Mouse (Mus musculus) liver, postnatal 0 days (tissue): ENCODE measurements around the gene Capn10. TPM values are rescaled to one million over a fixed set of nuclear protein-coding genes. Genes with fewer than 3 reads are reported as not detected.

Experiments
- ATAC-seq: fragments of 200-750 bp; cut with Nextera tagmentation; 2 replicates; pipeline ENCODE4 v1.8.0; 2017; ENCODE audit warnings: mild to moderate bottlenecking, moderate library complexity
- DNase-seq: peaks from one replicate; pipeline ENCODE4 v3.0.0-alpha.2; 2016
- H3K27ac ChIP-seq: fragments of 300-500 bp; sonication (generic); 2 replicates; pipeline ENCODE4 v1.5.1; 2014; ENCODE audit warnings: antibody characterized with exemption, moderate library complexity, mild to moderate bottlenecking, low read depth
- H3K27me3 ChIP-seq: fragments of 300-500 bp; sonication (generic); 2 replicates; pipeline ENCODE4 v1.6.1; 2014; ENCODE audit warnings: low read length, control low read depth, mixed read lengths; ENCODE audit not compliant: insufficient read depth
- H3K36me3 ChIP-seq: fragments of 300-500 bp; sonication (generic); replicated peaks from 2 replicates; pipeline ENCODE4 v1.6.1; 2014; ENCODE audit warnings: mild to moderate bottlenecking, control low read depth, low read length, moderate library complexity, mixed read lengths; ENCODE audit not compliant: insufficient read depth
- H3K4me1 ChIP-seq: fragments of 300-500 bp; sonication (generic); 2 replicates; pipeline ENCODE4 v1.6.1; 2014; ENCODE audit warnings: antibody characterized with exemption, mild to moderate bottlenecking, control low read depth; ENCODE audit not compliant: insufficient read depth
- H3K4me2 ChIP-seq: fragments of 300-500 bp; sonication (generic); 2 replicates; pipeline ENCODE4 v1.6.1; 2014; ENCODE audit warnings: low read depth, mild to moderate bottlenecking, low read length, moderate library complexity, mixed read lengths
- H3K4me3 ChIP-seq: fragments of 300-500 bp; sonication (generic); 2 replicates; pipeline ENCODE4 v1.5.1; 2014; ENCODE audit warnings: low read depth, low read length
- H3K9ac ChIP-seq: fragments of 300-500 bp; sonication (generic); replicated peaks from 2 replicates; pipeline ENCODE4 v1.6.1; 2014; ENCODE audit warnings: mild to moderate bottlenecking, moderate library complexity
- H3K9me3 ChIP-seq: fragments of 300-500 bp; sonication (generic); 2 replicates; pipeline ENCODE4 v1.6.1; 2016; ENCODE audit warnings: mild to moderate bottlenecking, control low read depth, low read length, mixed read lengths
- CTCF ChIP-seq: sonication (generic); IDR thresholded peaks from 2 replicates; pipeline ENCODE4 v1.5.1; 2016; ENCODE audit warnings: antibody characterized with exemption, low read depth
- EP300 ChIP-seq: IDR thresholded peaks from 2 replicates; pipeline ENCODE4 v1.6.1; 2016; ENCODE audit warnings: antibody characterized with exemption, low read depth, mild to moderate bottlenecking
- WGBS: fragments of 180-500 bp; shearing (Covaris S2); extraction: QIAGEN DNeasy Blood & Tissue Kit; methylation state at CpG from one replicate; pipeline ENCODE4 v1.1.7; 2014; ENCODE audit not compliant: insufficient replicate concordance; 5-methylcytosine and 5-hydroxymethylcytosine counted together
- polyA plus RNA-seq: library from polyadenylated mRNA; unstranded; fragments of >200 nt; fragmentation: Nextera tagmentation; extraction: Ambion mirVana; gene quantifications from 2 replicates; pipeline ENCODE4 v1.2.1, GENCODE M21; 2015

Capn10 gene
- 25.6 and 25.8 TPM in 2 replicates for polyA plus RNA-seq

- H3K27me3 ChIP-seq: no peaks in the 10 kb centered on the region
- H3K4me2 ChIP-seq: peak within 1 kb of the TSS; percentile 95
- peaks cover 12% of the 10 kb centered on the region for H3K36me3 ChIP-seq
- H3K9me3 ChIP-seq: no peaks in the 10 kb centered on the region
- H3K4me1 ChIP-seq: peaks cover 25% of the 10 kb centered on the region
- peak within 1 kb of the TSS; percentile 95 for H3K27ac ChIP-seq
- ATAC-seq (peak; percentile 96), DNase-seq (peak; percentile 93)
- H3K4me3 ChIP-seq: peak within 1 kb of the TSS; percentile 87
- H3K9ac ChIP-seq: peak within 1 kb of the TSS; percentile 79
- under 1% methylated on average over 45 of the region's 45 CpGs for WGBS
- no peak for TF ChIP-seq CTCF
- peak; percentile 32; the same call in 1 of the 2 replicates for TF ChIP-seq EP300
Observed at GRCm38 (mm10) chr1:92934182-92934827, at the start of gene Capn10. TSS of gene Capn10 (plus strand) at chr1:92934376.

GRCm38 (mm10) chr1:92888901-92889655, 45.1 kb upstream of the Capn10 start:
- Histone ChIP-seq H3K4me3 (no peak overlapping the region), H3K9ac (no peak overlapping the region), H3K27me3 (no peaks in the 10 kb centered on the region), H3K4me2 (no peak overlapping the region), H3K27ac (no peak overlapping the region), H3K4me1 (no peaks in the 10 kb centered on the region), H3K36me3 (no peaks in the 10 kb centered on the region), H3K9me3 (no peaks in the 10 kb centered on the region)
- ATAC-seq: no peak
- TF ChIP-seq EP300: no peak
- no peak for TF ChIP-seq CTCF
- 73% methylated on average over 7 of the region's 7 CpGs for WGBS
- no peak for DNase-seq

- WGBS: 68% methylated on average over 3 of the region's 3 CpGs
- no peaks in the 10 kb centered on the region for H3K36me3 ChIP-seq
- TF ChIP-seq CTCF (no peak), EP300 (no peak)
- no peaks in the 10 kb centered on the region for H3K9me3 ChIP-seq
- H3K4me2 ChIP-seq: no peak overlapping the region
- no peak overlapping the region for H3K27ac ChIP-seq
- no peaks in the 10 kb centered on the region for H3K27me3 ChIP-seq
- DNase-seq (no peak), ATAC-seq (no peak)
- H3K9ac ChIP-seq: no peak overlapping the region
- no peaks in the 10 kb centered on the region for H3K4me1 ChIP-seq
- no peak overlapping the region for H3K4me3 ChIP-seq
Observed at GRCm38 (mm10) chr1:92892791-92893190, 41.4 kb upstream of the Capn10 start.

GRCm38 (mm10) chr1:92893896-92894295, 40.3 kb upstream of the Capn10 start:
- H3K4me1 ChIP-seq: no peaks in the 10 kb centered on the region
- DNase-seq (no peak), ATAC-seq (no peak)
- no peak overlapping the region for H3K27ac ChIP-seq
- H3K27me3 ChIP-seq: no peaks in the 10 kb centered on the region
- 53% methylated on average over 3 of the region's 3 CpGs for WGBS
- H3K4me2 ChIP-seq: no peak overlapping the region
- no peak overlapping the region for H3K4me3 ChIP-seq
- no peak overlapping the region for H3K9ac ChIP-seq
- H3K36me3 ChIP-seq: no peaks in the 10 kb centered on the region
- no peak for TF ChIP-seq CTCF
- no peak for TF ChIP-seq EP300
- H3K9me3 ChIP-seq: no peaks in the 10 kb centered on the region

GRCm38 (mm10) chr1:92895089-92895488, 39.1 kb upstream of the Capn10 start:
- H3K4me2 ChIP-seq: no peak overlapping the region
- no peak overlapping the region for H3K4me3 ChIP-seq
- ATAC-seq (peak; percentile 45), DNase-seq (peak; percentile 78)
- no peaks in the 10 kb centered on the region for H3K9me3 ChIP-seq
- WGBS: 15% methylated on average over 3 of the region's 3 CpGs
- no peak overlapping the region for H3K27ac ChIP-seq
- H3K27me3 ChIP-seq: no peaks in the 10 kb centered on the region
- TF ChIP-seq CTCF: peak; percentile 92
- TF ChIP-seq EP300: no peak
- no peak overlapping the region for H3K9ac ChIP-seq
- H3K4me1 ChIP-seq: no peaks in the 10 kb centered on the region
- H3K36me3 ChIP-seq: no peaks in the 10 kb centered on the region

GRCm38 (mm10) chr1:92902786-92903185, 31.4 kb upstream of the Capn10 start, which contains the start of gene Ankmy1:
TSS of gene Ankmy1 (minus strand) at chr1:92902906.
- ATAC-seq: no peak

More at GRCm38 (mm10) chr1:92902786-92903185, 31.4 kb upstream of the Capn10 start, which contains the start of gene Ankmy1:
- peak within 1 kb of the TSS; percentile 27; the same call in 1 of the 2 replicates for H3K4me2 ChIP-seq
- WGBS: 3% methylated on average over 15 of the region's 15 CpGs
- H3K9me3 ChIP-seq: no peaks in the 10 kb centered on the region
- H3K4me1 ChIP-seq: peaks cover 21% of the 10 kb centered on the region
- peak; percentile 80 for DNase-seq
- H3K4me3 ChIP-seq: 0 out of 2 replicates have a peak within 1 kb of the TSS, but pooled peaks have one; percentile 2
- no peak within 1 kb of the TSS for H3K27ac ChIP-seq
- H3K27me3 ChIP-seq: no peaks in the 10 kb centered on the region; the same call in 1 of the 2 replicates
- TF ChIP-seq CTCF: no peak
- TF ChIP-seq EP300: no peak
- H3K9ac ChIP-seq: 0 out of 2 replicates have a peak within 1 kb of the TSS, but pooled peaks have one; percentile 13
- H3K36me3 ChIP-seq: peaks cover 3% of the 10 kb centered on the region; the same call in 1 of the 2 replicates
